Mouse (Mus musculus): ENCODE measurements around the gene Sox10.

DNA sequence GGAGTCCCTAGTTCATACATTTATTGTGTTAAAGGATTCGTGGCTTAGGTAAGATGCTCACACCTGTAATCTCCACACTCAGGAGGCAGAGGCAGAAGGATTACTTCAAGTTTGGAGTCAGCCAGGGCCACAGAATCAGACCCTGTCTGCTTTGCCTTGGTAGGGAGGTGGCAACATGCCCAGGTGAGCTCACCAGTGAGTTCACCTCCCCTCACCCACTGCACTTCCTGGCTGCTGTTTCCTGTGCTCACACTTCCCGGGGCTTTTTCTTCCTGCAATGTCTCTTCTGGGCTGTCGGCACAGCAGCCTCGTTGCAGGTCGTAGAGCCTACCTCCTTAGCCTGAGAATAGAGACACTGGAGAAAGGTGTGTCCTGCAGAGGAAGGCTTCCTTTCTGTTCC, 49.8 kb downstream of the Sox10 start:
- TF ChIP-seq CTCF (IDR thresholded peaks at IDR 0.05; ENCODE audit: low read depth): no peak
- no peak for TF ChIP-seq EP300 (optimal IDR thresholded peaks at IDR 0.05)
